Mouse (Mus musculus) kidney, postnatal 0 days (tissue): ENCODE data around the gene Emp2. TPM values are rescaled to one million over a fixed set of nuclear protein-coding genes. Genes with fewer than 3 reads are reported as not detected.
A peak's percentile ranks its signal among the peaks of the same experiment; 100 is the strongest.

Source experiments
- ATAC-seq: fragments of 200-750 bp; cut with Nextera tagmentation; replicated peaks from 2 replicates; pipeline ENCODE4 v1.8.0; 2017; ENCODE audit warnings: low read depth, moderate number of reproducible peaks, moderate TSS enrichment, moderate library complexity; ENCODE audit not compliant: low FRiP score
- DNase-seq: peaks from one replicate; pipeline ENCODE4 v3.0.0-alpha.2; 2016; ENCODE audit warnings: low spot score
- H3K27ac ChIP-seq: fragments of 300-500 bp; sonication (generic); 2 replicates; pipeline ENCODE4 v1.5.1; 2014; ENCODE audit warnings: mild to moderate bottlenecking
- H3K27me3 ChIP-seq: fragments of 300-500 bp; sonication (generic); 2 replicates; pipeline ENCODE4 v1.6.1; 2014; ENCODE audit warnings: low read length, mixed read lengths; ENCODE audit not compliant: insufficient read depth
- H3K36me3 ChIP-seq: fragments of 300-500 bp; sonication (generic); 2 replicates; pipeline ENCODE4 v1.6.1; 2014; ENCODE audit warnings: low read length, mixed read lengths; ENCODE audit not compliant: insufficient read depth
- H3K4me1 ChIP-seq: fragments of 300-500 bp; sonication (generic); replicated peaks from 2 replicates; pipeline ENCODE4 v1.6.1; 2014; ENCODE audit warnings: antibody characterized with exemption, low read length, mixed read lengths; ENCODE audit not compliant: insufficient read depth
- H3K4me2 ChIP-seq: fragments of 300-500 bp; sonication (generic); 2 replicates; pipeline ENCODE4 v1.6.1; 2014; ENCODE audit warnings: mild to moderate bottlenecking, low read length, moderate library complexity, mixed read lengths
- H3K4me3 ChIP-seq: fragments of 300-500 bp; sonication (generic); replicated peaks from 2 replicates; pipeline ENCODE4 v1.5.1; 2014; ENCODE audit warnings: low read depth, low read length
- H3K9ac ChIP-seq: fragments of 300-500 bp; sonication (generic); 2 replicates; pipeline ENCODE4 v1.6.1; 2014; ENCODE audit warnings: low read depth, low read length
- H3K9me3 ChIP-seq: fragments of 300-500 bp; sonication (generic); replicated peaks from 2 replicates; pipeline ENCODE4 v1.6.1; 2016; ENCODE audit warnings: low read length, inconsistent platforms, mixed read lengths
- CTCF ChIP-seq: IDR thresholded peaks from 2 replicates; pipeline ENCODE4 v1.5.1; 2016; ENCODE audit warnings: antibody characterized with exemption, low read depth, mild to moderate bottlenecking, moderate library complexity
- WGBS: fragments of 180-500 bp; shearing (Covaris S2); extraction: QIAGEN DNeasy Blood & Tissue Kit; methylation state at CpG from one replicate; pipeline ENCODE4 v1.1.7; 2014; 5-methylcytosine and 5-hydroxymethylcytosine counted together
- polyA plus RNA-seq: library from polyadenylated mRNA; unstranded; fragments of >200 nt; fragmentation: Nextera tagmentation; extraction: Ambion mirVana; gene quantifications from 2 replicates; pipeline ENCODE4 v1.2.1, GENCODE M21; 2015

Emp2 gene
- polyA plus RNA-seq, 1 experiment from 2014 or later: 17.6 TPM

- no peaks in the 10 kb centered on the region for H3K4me1 ChIP-seq
- H3K4me3 ChIP-seq: no peak overlapping the region
- no peaks in the 10 kb centered on the region for H3K27me3 ChIP-seq
- DNase-seq (no peak), ATAC-seq (no peak)
- no peaks in the 10 kb centered on the region for H3K9me3 ChIP-seq
- no peak overlapping the region for H3K4me2 ChIP-seq
- WGBS: 93% methylated on average over 19 of the region's 19 CpGs
- no peak overlapping the region for H3K27ac ChIP-seq
- H3K36me3 ChIP-seq: no peaks in the 10 kb centered on the region
- TF ChIP-seq CTCF: no peak
- H3K9ac ChIP-seq: no peak overlapping the region
Measured at GRCm38 (mm10) chr16:10336454-10337421, 23.0 kb upstream of the Emp2 start.

DNA sequence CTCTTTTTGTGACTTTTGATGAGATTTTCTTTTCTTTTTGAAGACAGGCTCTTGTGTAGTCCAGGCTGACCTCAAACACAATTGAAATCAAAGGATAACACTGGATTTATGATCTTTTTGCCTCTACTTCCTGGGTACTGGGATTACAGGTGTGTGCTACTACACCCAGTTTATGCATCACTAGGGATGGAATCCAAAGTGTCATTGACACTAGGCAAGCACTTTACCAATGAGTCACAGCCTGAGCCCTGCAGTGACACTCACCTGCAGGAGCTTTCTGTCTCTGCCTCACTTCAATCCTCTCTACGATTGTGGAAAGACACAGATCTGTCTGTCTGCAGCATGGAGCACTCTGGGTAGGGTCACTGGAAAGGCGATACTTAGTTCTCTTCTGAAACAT is 22.2 kb upstream of the Emp2 start:
- no peaks in the 10 kb centered on the region for H3K9me3 ChIP-seq
- 63% methylated on average over 2 of the region's 2 CpGs for WGBS
- no peak overlapping the region for H3K4me3 ChIP-seq
- no peak overlapping the region for H3K27ac ChIP-seq
- no peaks in the 10 kb centered on the region for H3K4me1 ChIP-seq
- ATAC-seq (no peak), DNase-seq (no peak)
- no peak overlapping the region for H3K9ac ChIP-seq
- no peaks in the 10 kb centered on the region for H3K27me3 ChIP-seq
- no peak for TF ChIP-seq CTCF
- no peaks in the 10 kb centered on the region for H3K36me3 ChIP-seq
- no peak overlapping the region for H3K4me2 ChIP-seq

DNA sequence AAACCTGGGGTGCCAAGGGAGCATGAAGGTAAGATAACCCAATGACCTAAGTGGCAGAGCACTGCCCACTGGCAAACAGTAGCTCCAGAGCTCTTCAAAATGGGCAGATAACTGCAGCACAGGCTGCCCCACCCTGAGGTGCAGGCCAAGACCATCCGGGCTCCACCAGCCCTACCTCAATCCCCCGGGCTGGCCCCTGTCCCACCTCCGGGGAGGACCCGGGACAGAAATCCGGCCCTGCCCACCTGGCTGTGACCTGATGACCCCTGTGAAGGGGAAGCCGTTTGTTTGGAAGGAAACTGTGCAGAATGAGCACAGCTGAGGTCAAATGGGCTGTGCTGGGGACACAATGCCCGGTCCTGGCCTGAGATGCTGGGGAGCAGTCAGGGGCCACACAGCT is 19.0 kb upstream of the Emp2 start:
- Histone ChIP-seq H3K4me1 (no peaks in the 10 kb centered on the region), H3K27me3 (no peaks in the 10 kb centered on the region), H3K27ac (no peak overlapping the region), H3K4me3 (no peak overlapping the region), H3K36me3 (no peaks in the 10 kb centered on the region), H3K4me2 (no peak overlapping the region), H3K9ac (no peak overlapping the region), H3K9me3 (no peaks in the 10 kb centered on the region)
- DNase-seq: no peak
- TF ChIP-seq CTCF: no peak
- ATAC-seq: no peak
- WGBS: 36% methylated on average over 7 of the region's 7 CpGs

- 52% methylated on average over 12 of the region's 12 CpGs for WGBS
- no peaks in the 10 kb centered on the region for H3K27me3 ChIP-seq
- no peaks in the 10 kb centered on the region for H3K9me3 ChIP-seq
- H3K4me1 ChIP-seq: no peaks in the 10 kb centered on the region
- H3K4me2 ChIP-seq: no peak overlapping the region
- H3K9ac ChIP-seq: no peak overlapping the region
- H3K36me3 ChIP-seq: no peaks in the 10 kb centered on the region
- no peak overlapping the region for H3K27ac ChIP-seq
- TF ChIP-seq CTCF: no peak
- ATAC-seq (peak; percentile 31; the same call in 1 of the 2 replicates), DNase-seq (peak; percentile 25)
- no peak overlapping the region for H3K4me3 ChIP-seq
Measured at GRCm38 (mm10) chr16:10330586-10331495, 17.1 kb upstream of the Emp2 start.

DNA sequence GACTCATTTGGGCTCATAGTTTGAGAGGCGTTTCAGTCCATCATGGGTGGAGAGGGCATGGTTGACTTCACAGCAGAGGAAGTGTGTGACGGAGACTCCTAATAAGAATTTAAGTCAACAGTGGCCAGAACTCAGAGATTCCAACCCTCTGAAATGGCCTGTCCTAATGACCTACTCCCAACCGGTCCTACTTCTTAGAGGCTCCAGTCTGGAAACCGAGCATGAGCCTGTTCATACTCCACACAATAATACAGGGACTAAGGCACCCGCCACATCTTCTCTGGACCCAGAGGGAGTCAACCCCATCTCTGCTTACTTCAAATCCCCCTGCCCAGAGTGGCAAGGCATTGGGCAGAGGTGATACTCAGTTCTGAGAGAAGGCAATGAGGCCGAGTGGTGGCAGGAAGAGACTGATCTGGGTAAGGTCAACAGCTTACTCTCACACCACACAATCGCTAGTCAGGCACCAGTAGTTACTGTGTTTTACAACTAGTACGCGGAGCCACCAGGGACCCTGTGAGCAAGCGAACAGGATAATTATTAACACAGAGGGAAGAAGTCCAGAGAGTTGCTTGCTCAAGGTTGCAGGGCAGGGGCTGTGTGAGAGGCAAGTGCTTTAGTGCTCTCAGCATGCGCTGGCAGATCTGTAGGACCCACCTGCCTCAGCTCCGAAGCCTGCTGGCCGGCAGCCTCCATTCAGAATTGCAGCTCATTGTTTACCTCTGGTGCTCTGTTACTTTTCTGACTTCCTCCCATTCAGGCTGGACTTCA is 14.0 kb upstream of the Emp2 start:
- WGBS: 33% methylated on average over 13 of the region's 13 CpGs
- no peak for TF ChIP-seq CTCF
- Histone ChIP-seq H3K9me3 (no peaks in the 10 kb centered on the region), H3K27ac (peak overlapping the region; percentile 54; the same call in 1 of the 2 replicates), H3K4me1 (no peaks in the 10 kb centered on the region), H3K4me3 (no peak overlapping the region), H3K27me3 (no peaks in the 10 kb centered on the region), H3K36me3 (no peaks in the 10 kb centered on the region), H3K9ac (no peak overlapping the region), H3K4me2 (no peak overlapping the region)
- DNase-seq (peak; percentile 67), ATAC-seq (peak; percentile 80)
